In genomic region chr4:102459216-102459999, GRCm38 (mm10) we compare ENCODE assay signal across 12 mouse cellular contexts.
"Had no signal": no experiment of that assay in that cellular context is flagged by ENCODE, and none has a peak within 500 bp of the region (broad histone marks: within the 10 kb centered on the region; RNA-seq: fewer than 3 reads in every experiment).

No protein-coding gene starts in this region.

- H3K36me3 ChIP-seq: limb, embryonic 10.5 days; liver, embryonic 15.5 days; midbrain, embryonic 10.5 days; neural tube, embryonic 15.5 days had no signal

- H3K27me3 ChIP-seq: liver, embryonic 15.5 days; neural tube, embryonic 15.5 days had no signal

- H3K4me1 ChIP-seq: limb, embryonic 10.5 days; liver, embryonic 15.5 days; neural tube, embryonic 15.5 days had no signal

- H3K4me2 ChIP-seq: liver, embryonic 11.5 days; liver, embryonic 15.5 days; neural tube, embryonic 15.5 days had no signal

- ATAC-seq: hindbrain, postnatal 0 days had no signal

- H3K27ac ChIP-seq: hindbrain, postnatal 0 days; layer of hippocampus, adult 2 months; limb, embryonic 10.5 days; liver, embryonic 15.5 days; midbrain, embryonic 10.5 days; neural tube, embryonic 15.5 days had no signal

- DNase-seq: kidney, postnatal 4 days; midbrain, embryonic 14.5 days; thymus, adult 2 months; thymus, postnatal 25 days had no signal

- H3K9ac ChIP-seq: liver, embryonic 15.5 days; neural tube, embryonic 15.5 days had no signal

- H3K4me3 ChIP-seq: layer of hippocampus, adult 2 months; limb, embryonic 10.5 days; liver, embryonic 15.5 days; midbrain, embryonic 10.5 days; myocyte; neural tube, embryonic 15.5 days had no signal

- H3K9me3 ChIP-seq: limb, embryonic 10.5 days; liver, embryonic 15.5 days; midbrain, embryonic 10.5 days; neural tube, embryonic 15.5 days had no signal
